Mouse (Mus musculus): ENCODE results near the gene Shld1.

The Shld1 gene

DNA sequence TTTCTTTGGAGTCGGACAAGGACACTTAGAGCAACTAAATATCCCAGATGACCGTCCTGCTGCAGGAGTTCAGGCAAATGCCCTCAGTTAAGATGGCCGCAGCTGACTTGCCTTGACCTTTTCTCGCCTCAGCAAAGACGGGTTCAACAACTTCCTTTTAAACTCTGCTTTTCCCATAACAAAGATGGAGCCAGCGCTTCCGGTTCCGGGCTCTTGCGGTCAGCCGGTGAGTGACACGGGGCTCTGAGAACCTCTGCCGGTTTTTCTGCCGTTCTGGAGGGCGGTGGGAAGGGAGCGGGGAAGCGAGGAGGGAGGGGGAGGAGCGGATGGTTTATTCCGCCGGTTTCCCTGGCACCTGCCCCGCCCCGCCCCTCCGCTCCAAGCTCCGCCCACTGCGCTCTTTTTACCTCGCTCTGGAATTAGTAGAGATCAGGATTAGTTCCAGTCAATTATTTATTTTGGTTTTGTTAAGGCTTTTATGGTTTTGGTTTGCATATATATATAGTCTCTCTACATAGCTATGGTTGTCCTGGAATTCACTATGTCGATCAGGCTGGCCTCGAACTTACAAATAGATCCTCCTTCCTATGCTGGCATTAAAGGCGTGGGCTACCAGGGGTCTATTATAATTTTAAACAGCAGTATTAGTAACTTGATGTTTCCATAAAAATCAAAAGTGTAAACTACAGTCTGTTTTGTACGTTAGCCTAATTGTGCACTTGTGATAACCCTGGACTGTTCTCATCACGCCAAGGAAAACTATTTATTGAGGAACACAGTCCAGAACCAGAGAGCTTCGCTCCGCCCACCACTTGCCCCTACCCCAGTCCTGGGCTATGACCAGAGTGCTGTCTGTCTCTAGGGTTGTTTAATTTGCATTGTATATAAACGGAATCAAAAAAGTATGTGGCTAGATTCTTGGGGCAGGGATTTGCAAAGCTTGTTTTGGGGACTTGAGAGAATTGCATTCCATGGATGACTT lies at the start of gene Shld1:
Gene Shld1, plus strand, starts transcription at position 176 of the 982 bp plus-strand sequence.
- DNase-seq (ENCODE audit: low spot score in 2 of 2), result peak; percentile 75 to 80

- no peak for DNase-seq (ENCODE audit: low spot score in 2 of 2)
Observed at GRCm38 (mm10) chr2:132638306-132638705, 48.4 kb upstream of the Shld1 start.

DNA sequence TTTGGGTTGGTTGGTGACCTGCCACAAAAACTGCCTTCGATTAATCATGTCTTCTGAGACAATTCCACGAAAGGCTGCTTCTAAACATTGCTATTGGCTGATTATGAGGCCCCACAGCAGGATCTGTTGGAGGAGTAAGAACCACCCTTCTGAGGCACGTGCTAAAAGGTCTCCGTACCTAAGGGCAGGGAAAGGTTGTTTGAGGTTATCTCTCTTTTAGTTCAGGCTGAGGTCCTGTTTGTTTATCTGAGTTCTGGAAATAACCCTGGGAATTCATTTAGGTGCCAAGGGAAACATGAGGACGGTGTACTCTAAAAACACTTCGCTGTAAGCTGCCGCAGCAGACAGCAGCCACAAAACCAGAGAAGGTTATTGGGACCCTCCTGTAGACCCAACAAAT lies 47.4 kb upstream of the Shld1 start:
- no peak for DNase-seq (ENCODE audit: low spot score in 2 of 2)

DNA sequence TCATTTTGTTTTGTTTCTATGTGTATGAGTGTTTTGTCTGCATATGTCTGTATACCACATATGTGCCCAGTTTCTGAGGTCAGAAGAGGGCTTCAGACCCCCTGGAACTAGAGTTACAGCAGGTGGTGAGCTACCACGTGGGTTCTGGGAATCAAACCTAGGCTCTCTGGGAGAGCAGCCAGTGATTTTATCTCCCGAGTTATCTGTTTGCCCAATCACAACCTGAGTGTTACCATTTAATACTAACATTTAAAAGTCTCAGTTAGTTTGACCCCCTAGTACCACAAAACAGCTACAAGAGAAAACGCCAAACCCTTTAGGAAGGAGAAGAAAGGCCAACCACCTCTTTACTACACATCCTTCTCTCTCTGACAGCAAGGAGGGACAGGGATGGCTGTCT lies 45.5 kb upstream of the Shld1 start:
- DNase-seq (ENCODE audit: low spot score in 2 of 2), result no peak

DNA sequence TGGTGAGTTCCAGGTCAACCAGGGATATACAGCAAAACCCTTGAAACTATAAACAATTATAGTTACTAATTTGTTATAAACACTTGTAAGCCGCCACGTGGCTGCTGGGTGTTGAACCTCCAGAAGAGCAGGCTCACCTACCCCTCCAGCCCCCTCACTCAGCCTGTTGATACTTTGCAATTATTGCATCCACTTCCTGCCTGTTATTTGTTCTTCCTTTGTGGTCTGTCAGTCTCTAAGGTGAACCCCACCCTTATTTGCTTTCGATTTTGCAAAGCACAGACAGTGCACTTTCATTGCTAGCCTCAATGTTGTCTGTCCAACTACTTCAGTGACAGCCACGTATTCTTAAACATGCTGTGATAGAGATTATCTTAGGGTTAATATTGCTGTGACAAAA lies 43.6 kb upstream of the Shld1 start:
- no peak for DNase-seq (ENCODE audit: low spot score in 2 of 2)

- DNase-seq (ENCODE audit: low spot score in 2 of 2), result no peak
Observed at GRCm38 (mm10) chr2:132646856-132647745, 39.6 kb upstream of the Shld1 start.

- DNase-seq (ENCODE audit: low spot score in 2 of 2), result no peak
Observed at GRCm38 (mm10) chr2:132649352-132649870, 37.3 kb upstream of the Shld1 start.

GRCm38 (mm10) chr2:132650546-132650945 lies 36.2 kb upstream of the Shld1 start:
- no peak for DNase-seq (ENCODE audit: low spot score in 2 of 2)

DNA sequence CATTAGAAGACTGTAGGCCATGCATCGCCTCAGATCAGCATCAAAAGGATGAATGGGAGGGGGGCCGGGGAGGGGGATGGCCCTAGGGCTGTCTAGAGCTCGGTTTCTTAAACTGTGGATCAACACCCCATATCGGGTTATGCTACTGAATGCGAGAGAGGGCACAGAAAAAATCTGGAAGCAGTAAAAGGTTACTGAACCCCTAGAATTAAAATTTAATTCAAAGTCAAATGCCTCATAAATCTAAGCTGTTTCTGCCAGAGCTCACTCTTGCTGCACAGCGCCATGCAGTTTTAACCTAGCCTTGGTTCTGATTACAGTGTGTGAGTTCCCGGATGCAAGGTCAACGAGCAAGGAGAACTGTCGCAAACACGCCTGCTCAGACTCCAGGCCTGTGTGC lies 34.3 kb upstream of the Shld1 start:
- no peak for DNase-seq (ENCODE audit: low spot score in 2 of 2)

- no peak for DNase-seq (ENCODE audit: low spot score in 2 of 2)
Observed at GRCm38 (mm10) chr2:132654834-132655495, 31.8 kb upstream of the Shld1 start.

DNA sequence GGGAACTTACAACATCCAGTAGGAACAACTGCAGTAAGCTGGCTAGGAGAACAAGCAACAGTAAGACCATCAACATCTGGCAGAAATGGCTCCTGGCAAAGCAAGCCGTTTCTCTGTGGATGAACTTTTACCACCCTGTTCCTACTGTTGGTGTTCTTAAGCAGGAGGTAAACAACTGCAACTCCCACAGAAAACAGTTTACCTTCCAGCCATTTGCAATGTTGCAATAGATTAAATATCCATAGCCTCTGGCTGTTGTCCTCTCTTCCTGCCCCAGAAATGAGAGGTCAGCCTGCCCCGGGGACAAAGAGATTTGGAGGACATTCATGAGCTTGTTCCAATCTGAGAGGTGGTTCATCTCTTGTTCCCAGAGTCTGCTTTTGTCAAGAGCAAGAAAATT lies 29.5 kb upstream of the Shld1 start:
- no peak for DNase-seq (ENCODE audit: low spot score in 2 of 2)

DNA sequence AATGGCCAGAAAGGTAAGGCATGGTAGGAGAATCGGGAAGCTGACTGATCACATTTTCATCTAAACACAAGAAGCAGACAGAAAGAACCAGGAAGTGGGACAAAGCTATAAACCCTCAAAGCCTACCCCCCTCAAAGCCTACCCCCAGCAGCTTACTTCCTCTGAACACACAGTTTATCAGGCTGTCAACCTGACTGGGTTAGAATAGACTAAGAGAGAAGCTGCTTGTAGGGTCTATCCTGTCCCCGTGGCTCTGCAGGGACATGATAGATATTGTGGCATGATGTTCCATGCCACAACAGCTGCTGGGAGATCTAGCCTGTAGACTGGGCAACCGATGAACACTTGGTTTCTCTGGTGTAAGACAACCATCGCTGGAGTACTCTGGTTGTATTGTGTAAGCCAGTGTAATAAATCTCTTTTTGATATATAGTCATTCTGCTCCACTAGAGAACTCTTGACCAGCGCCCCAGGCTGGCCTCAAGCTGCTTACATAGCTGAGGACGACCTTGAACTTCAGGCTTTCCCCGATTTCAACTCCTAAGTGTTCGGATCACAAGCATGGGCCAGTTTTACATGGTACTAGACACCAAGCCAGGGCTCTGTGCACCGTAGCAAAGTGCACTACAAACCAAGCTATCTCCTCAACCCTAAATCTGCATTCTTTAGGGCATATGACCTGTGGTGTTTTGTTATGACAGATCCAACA lies 28.2 kb upstream of the Shld1 start:
- DNase-seq (ENCODE audit: low spot score in 2 of 2), result no peak

DNA sequence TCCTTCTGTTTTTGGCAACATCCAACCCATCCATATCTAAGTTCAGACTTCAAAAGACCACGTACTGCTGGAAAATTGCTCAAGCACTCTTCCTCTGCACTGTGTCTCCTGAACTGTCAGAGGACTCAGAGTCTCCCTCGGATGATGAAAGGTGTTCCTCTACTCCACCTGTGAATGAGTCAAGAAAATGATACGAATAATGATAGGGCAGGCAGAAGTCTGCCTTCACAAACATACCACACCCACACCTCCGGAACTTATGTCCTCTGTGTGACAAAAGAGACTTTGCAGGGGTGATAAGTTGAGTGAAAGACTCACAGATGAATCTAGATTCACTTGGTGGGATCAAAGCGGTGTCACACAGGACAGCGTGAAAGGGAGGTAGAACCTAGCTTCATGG lies 17.6 kb upstream of the Shld1 start:
- no peak for DNase-seq (ENCODE audit: low spot score in 2 of 2)

GRCm38 (mm10) chr2:132670290-132670689 lies 16.4 kb upstream of the Shld1 start:
- no peak for DNase-seq (ENCODE audit: low spot score in 2 of 2)

DNA sequence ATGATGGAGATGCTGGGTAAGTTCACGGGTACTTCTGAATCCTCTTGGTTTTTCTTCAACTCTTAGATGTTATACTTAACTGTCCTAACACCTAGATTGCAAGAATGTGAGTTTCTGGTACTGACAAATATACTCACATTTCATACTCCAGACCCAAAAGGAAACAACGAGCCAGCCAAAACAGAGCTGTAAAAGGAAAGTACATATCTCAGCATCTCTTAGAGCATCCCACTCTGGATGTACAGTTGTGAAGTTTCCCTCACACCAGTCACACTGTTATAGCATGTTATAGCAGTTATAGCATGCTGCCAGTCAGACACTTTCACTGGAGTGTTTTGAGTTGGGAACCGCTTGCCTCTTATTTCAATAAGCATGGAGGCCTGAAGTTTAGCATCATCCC lies 14.6 kb upstream of the Shld1 start:
- DNase-seq (ENCODE audit: low spot score in 2 of 2), result no peak

DNA sequence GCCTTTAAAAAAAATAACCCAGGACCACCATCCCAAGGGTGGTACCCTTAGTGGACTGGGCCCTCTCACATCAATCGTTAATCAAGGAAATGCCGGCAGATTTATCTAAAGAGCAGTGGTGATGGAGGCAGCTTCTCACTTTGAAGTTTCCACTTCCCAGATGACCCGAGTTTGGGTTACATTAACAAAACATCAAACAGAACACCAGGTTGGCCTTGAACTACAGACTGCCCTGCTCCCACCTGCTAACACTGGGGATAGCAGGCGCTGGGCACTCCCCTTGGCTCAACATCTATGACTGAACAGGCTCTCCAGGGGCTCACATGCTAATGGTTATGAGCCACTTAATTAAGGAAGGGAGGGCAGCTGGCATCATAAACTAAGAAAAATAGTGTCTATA lies 10.6 kb upstream of the Shld1 start:
- no peak for DNase-seq (ENCODE audit: low spot score in 2 of 2)

GRCm38 (mm10) chr2:132685001-132685400 lies 1.7 kb upstream of the Shld1 start:
- no peak for DNase-seq (ENCODE audit: low spot score in 2 of 2)

- no peak for DNase-seq (ENCODE audit: low spot score in 2 of 2)
Observed at GRCm38 (mm10) chr2:132688611-132689021, 1.9 kb downstream of the Shld1 start.

- no peak for DNase-seq (ENCODE audit: low spot score in 2 of 2)
Observed at GRCm38 (mm10) chr2:132689188-132689568, 2.4 kb downstream of the Shld1 start.

DNA sequence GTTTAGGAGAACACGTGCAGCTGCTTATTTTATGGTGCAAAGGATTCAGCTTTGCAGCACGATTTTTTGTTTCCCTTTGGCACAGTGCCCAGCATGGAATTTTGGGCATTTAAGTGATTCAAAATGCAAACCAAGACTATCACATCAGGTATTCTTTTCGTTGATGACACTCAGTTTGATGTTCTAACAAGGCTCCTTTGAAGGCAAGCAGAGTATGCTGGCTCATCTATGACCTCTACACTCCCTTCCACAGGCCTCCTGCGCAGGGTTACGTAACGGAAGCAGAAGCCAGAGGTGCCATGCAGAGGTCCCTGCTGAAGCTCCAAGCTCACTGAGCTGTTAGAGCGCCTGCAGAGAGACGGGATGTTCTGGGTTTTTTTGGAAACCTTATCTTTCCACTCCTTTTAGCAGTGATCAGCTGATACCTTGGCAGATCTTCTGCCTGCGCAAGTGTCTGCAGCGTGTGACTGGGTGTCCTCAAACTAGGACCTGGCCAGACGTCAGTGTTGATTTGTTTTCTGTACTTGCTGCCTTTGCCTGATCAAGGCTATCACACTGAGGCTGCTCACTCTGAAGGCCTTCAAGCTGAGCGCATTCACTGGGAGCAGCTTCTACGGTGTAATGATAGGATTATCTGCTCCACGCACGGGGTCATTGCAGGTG lies 3.0 kb downstream of the Shld1 start:
- peak; percentile 29 for DNase-seq (ENCODE audit: low spot score in 2 of 2)

DNA sequence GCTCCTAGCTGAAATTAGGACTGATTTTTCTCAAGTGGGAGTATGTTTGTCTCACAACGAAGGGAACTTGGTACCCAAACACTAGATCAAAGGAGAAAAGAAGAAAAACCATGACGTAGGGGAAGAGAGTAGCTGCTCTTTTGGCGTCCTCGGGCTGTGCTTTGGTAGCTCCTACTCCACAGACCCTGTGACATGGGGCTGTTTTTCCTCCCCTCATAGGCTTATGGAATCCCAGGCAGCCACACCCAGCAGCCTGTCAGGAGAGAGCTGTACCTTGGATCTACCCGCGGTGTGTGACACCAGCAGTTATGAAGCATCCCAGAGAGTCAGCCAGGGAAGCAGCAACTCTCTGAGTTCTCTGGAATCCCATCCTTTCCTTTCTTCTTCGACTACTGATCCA lies 5.0 kb downstream of the Shld1 start:
- DNase-seq (ENCODE audit: low spot score in 2 of 2), result no peak

Measured in frontal cortex, postnatal 25 days (tissue).